Mouse (Mus musculus) brain, embryonic 14.5 days (tissue): ENCODE results near the gene Gm9745.

Source experiments
- CTCF ChIP-seq: fragments of 200-500 bp; IDR thresholded peaks from 2 replicates; pipeline ENCODE4 v1.5.1; 2012; ENCODE audit warnings: inconsistent platforms, mild to moderate bottlenecking, moderate library complexity, borderline replicate concordance; ENCODE audit not compliant: insufficient read depth, insufficient read length; ENCODE audit errors: extremely low read depth
- POLR2A ChIP-seq: fragments of 200-500 bp; IDR thresholded peaks from 2 replicates; pipeline ENCODE4 v1.6.1; 2012; ENCODE audit warnings: mild to moderate bottlenecking, inconsistent platforms, borderline replicate concordance; ENCODE audit not compliant: poor library complexity, insufficient read depth, insufficient read length, severe bottlenecking; ENCODE audit errors: extremely low read depth

DNA sequence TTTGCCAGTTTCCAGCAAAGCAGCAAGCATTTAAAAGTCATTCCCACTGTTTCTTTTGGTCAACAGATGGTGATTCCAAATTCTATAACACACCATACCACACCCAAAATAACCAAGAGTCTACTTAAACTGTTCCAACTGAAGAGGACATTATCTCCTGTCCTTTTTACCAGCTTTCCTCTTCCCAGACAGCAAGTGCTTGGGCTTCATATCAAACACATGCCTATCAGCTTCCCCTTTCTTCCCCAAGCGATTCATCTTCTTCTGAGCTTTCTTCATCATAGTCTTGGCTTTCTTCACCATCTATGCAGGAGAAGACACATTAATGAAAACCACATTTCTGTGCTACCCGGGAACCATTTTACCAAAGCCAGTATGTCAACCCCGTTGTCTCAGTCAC, 24.9 kb upstream of the Gm9745 start:
- TF ChIP-seq CTCF, result no peak
- no peak for TF ChIP-seq POLR2A
